Mouse (Mus musculus) lung, embryonic 15.5 days (tissue): Measurements from ENCODE around the gene Mif4gd. TPM values are rescaled to one million over a fixed set of nuclear protein-coding genes. Genes with fewer than 3 reads are reported as not detected.

ENCODE experiments used
- ATAC-seq: fragments of 200-750 bp; cut with Nextera tagmentation; 2 replicates; pipeline ENCODE4 v1.8.0; 2017; ENCODE audit warnings: moderate number of reproducible peaks, borderline replicate concordance; ENCODE audit not compliant: low FRiP score, low TSS enrichment; ENCODE audit errors: extremely low read depth
- H3K27ac ChIP-seq: fragments of 300-500 bp; sonication (generic); 2 replicates; pipeline ENCODE4 v1.5.1; 2015; ENCODE audit warnings: moderate library complexity, mild to moderate bottlenecking, inconsistent platforms
- H3K27me3 ChIP-seq: fragments of 300-500 bp; sonication (generic); 2 replicates; pipeline ENCODE4 v1.6.1; 2015; ENCODE audit warnings: inconsistent platforms
- H3K36me3 ChIP-seq: fragments of 300-500 bp; sonication (generic); 2 replicates; pipeline ENCODE4 v1.6.1; 2015; ENCODE audit warnings: inconsistent platforms
- H3K4me1 ChIP-seq: fragments of 300-500 bp; sonication (generic); 2 replicates; pipeline ENCODE4 v1.6.1; 2015; ENCODE audit warnings: inconsistent platforms
- H3K4me2 ChIP-seq: fragments of 300-500 bp; sonication (generic); 2 replicates; pipeline ENCODE4 v1.6.1; 2015; ENCODE audit warnings: inconsistent platforms, mild to moderate bottlenecking, moderate library complexity
- H3K4me3 ChIP-seq: fragments of 300-500 bp; sonication (generic); 2 replicates; pipeline ENCODE4 v1.5.1; 2015; ENCODE audit warnings: mild to moderate bottlenecking, inconsistent platforms
- H3K9ac ChIP-seq: fragments of 300-500 bp; sonication (generic); 2 replicates; pipeline ENCODE4 v1.6.1; 2015; ENCODE audit warnings: inconsistent platforms
- H3K9me3 ChIP-seq: fragments of 300-500 bp; sonication (generic); 2 replicates; pipeline ENCODE4 v1.6.1; 2016; ENCODE audit warnings: inconsistent platforms
- WGBS: fragments of 180-500 bp; shearing (Covaris S2); methylation state at CpG from one replicate; pipeline ENCODE4 v1.1.7; 2015; 5-methylcytosine and 5-hydroxymethylcytosine counted together
- polyA plus RNA-seq: library from polyadenylated mRNA; unstranded; fragments of >200 nt; fragmentation: Nextera tagmentation; extraction: Ambion mirVana; gene quantifications from 2 replicates; pipeline ENCODE4 v1.2.1, GENCODE M21; 2015

Gene Mif4gd
- polyA plus RNA-seq, 1 experiment from 2014 or later: 32.3 TPM

DNA sequence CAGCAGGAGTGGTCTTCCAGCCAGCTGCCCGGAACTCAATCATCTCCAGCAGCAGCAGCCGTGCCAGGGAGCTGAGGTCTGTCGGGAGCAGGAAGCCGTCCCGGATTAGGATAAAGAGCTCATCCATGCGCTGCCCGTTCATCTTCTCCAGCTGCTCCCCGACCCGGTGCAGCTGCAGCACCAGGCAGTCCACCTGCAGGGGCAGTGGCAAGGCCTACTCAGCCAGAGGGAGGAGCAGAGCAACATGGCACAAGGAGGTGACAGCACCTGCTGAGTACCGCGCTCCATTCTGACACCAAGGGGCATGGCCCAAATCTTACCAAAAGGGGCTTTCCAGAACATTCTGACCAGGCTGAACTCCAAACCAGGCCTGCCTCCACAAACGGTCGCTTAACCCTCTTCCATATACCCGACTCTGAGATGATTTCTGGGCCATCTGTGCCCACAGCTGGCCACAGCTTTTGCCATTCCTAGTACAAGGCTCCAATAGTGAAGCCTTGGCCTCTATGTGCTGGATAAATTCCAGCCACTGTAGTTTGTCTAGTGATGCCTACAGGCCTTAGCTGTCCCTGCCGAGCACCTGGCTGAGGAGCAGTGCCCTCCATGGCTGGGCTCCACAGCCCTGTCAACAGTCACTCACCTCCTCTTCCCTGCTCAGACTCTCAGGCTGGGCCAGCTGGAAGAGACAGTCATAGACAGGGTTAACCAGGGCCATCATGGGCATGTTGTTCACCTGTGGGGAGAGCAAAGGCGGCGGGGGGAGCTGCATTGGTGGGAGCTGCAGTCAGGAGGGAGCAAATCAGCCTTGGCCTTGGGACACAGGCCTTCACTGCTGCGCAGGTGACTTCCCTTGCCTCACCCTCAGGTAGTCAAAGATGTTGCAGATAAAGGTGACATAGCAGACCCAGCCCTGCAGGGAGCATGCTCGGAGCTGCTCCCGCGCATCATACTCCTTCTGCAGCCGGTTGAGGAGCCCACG is 4.1 kb downstream of the Mif4gd start:
- Histone ChIP-seq H3K27ac (no peak overlapping the region), H3K36me3 (peaks cover 39% of the 10 kb centered on the region), H3K4me1 (peaks cover 23% of the 10 kb centered on the region), H3K27me3 (no peaks in the 10 kb centered on the region), H3K9me3 (no peaks in the 10 kb centered on the region), H3K9ac (no peak overlapping the region), H3K4me3 (no peak overlapping the region), H3K4me2 (no peak overlapping the region)
- no peak for ATAC-seq
- WGBS: 78% methylated on average over 23 of the region's 23 CpGs

GRCm38 (mm10) chr11:115606733-115607132 is 6.0 kb downstream of the Mif4gd start:
- 92% methylated on average over 18 of the region's 18 CpGs for WGBS
- no peaks in the 10 kb centered on the region for H3K27me3 ChIP-seq
- no peaks in the 10 kb centered on the region for H3K9me3 ChIP-seq
- no peak overlapping the region for H3K4me3 ChIP-seq
- ATAC-seq: no peak
- H3K36me3 ChIP-seq: peaks cover 39% of the 10 kb centered on the region
- no peak overlapping the region for H3K27ac ChIP-seq
- H3K4me2 ChIP-seq: no peak overlapping the region
- H3K9ac ChIP-seq: no peak overlapping the region
- H3K4me1 ChIP-seq: peaks cover 27% of the 10 kb centered on the region

- H3K9ac ChIP-seq: peak overlapping the region; percentile 91
- peak overlapping the region; percentile 74 for H3K4me3 ChIP-seq
- no peaks in the 10 kb centered on the region for H3K9me3 ChIP-seq
- peak overlapping the region; percentile 83 for H3K27ac ChIP-seq
- WGBS: under 1% methylated on average over 26 of the region's 26 CpGs
- ATAC-seq: peak; percentile 48; the same call in 1 of the 2 replicates
- peaks cover 38% of the 10 kb centered on the region for H3K36me3 ChIP-seq
- peaks cover 23% of the 10 kb centered on the region for H3K4me1 ChIP-seq
- peak overlapping the region; percentile 83 for H3K4me2 ChIP-seq
- no peaks in the 10 kb centered on the region for H3K27me3 ChIP-seq
Observed at GRCm38 (mm10) chr11:115604304-115604696, 8.5 kb downstream of the Mif4gd start.

DNA sequence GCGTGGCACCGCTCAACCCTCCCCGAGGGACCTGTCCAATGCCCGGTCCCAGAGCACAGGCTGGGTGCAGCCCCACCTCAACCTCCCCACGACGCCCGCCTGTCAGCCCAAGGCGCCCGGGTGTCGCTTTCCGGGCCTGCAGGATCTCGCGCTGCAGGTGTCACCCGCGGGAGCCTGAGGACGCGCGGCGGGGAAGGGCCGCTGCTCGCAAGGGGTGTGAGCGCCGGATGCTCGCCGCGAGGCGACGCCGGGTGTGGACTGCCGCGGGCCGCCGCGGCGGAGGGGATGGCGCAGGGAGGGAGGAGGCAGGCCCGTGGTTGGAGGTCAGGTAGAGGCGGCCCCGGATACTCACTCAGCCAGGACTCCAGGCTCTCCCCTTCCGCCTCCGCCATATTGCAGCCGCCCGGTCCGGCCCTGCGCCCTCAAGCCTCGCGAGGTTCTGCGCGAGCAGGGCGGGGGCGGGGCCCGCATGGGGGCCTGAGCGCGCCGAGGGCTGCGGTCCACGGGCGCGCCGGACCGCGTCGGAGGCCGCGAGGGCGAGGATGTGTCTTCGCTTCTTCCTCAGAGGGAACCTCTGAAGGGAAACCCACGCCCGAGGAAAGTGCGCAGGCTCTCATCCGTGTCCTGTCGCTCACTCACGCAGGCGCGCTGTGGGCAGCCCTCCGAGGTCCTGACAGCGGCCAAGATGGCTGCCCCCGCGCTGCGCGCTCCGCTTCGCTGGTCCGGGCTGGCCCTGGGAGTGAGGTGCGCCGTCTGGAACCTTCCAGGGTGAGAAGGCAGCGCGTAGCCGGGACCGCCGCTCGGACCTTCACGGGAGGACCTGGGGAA is 9.1 kb downstream of the Mif4gd start, which contains the start of the genes Mrps7 and Gga3:
Mrps7 (plus strand) TSS at position 450 of the 828 bp plus-strand sequence.
Gga3 (minus strand) TSS at position 576 of the 828 bp plus-strand sequence.
- ATAC-seq: peak; percentile 97
- Histone ChIP-seq H3K9me3 (no peaks in the 10 kb centered on the region), H3K36me3 (peaks cover 34% of the 10 kb centered on the region), H3K27ac (peak within 1 kb of the TSS; percentile 83), H3K9ac (peak within 1 kb of the TSS; percentile 91), H3K4me2 (peak within 1 kb of the TSS; percentile 83), H3K4me1 (peaks cover 23% of the 10 kb centered on the region), H3K27me3 (no peaks in the 10 kb centered on the region), H3K4me3 (peak within 1 kb of the TSS; percentile 74)
- under 1% methylated on average over 81 of the region's 93 CpGs for WGBS

GRCm38 (mm10) chr11:115603128-115603475 is 9.7 kb downstream of the Mif4gd start:
- Histone ChIP-seq H3K27me3 (no peaks in the 10 kb centered on the region), H3K4me2 (peak overlapping the region; percentile 83), H3K36me3 (peaks cover 28% of the 10 kb centered on the region), H3K4me3 (peak overlapping the region; percentile 74), H3K27ac (peak overlapping the region; percentile 83), H3K9ac (peak overlapping the region; percentile 91), H3K4me1 (peaks cover 23% of the 10 kb centered on the region), H3K9me3 (no peaks in the 10 kb centered on the region)
- WGBS: 4% methylated on average over 15 of the region's 15 CpGs
- no peak for ATAC-seq

GRCm38 (mm10) chr11:115601174-115601573 is 11.6 kb downstream of the Mif4gd start:
- no peak for ATAC-seq
- Histone ChIP-seq H3K4me2 (no peak overlapping the region), H3K9ac (no peak overlapping the region), H3K27me3 (no peaks in the 10 kb centered on the region), H3K36me3 (peaks cover 18% of the 10 kb centered on the region), H3K27ac (no peak overlapping the region), H3K4me1 (peaks cover 23% of the 10 kb centered on the region), H3K4me3 (no peak overlapping the region), H3K9me3 (no peaks in the 10 kb centered on the region)
- 78% methylated on average over 4 of the region's 4 CpGs for whole genome bisulfite sequencing

GRCm38 (mm10) chr11:115600743-115601142 is 12.0 kb downstream of the Mif4gd start:
- peaks cover 16% of the 10 kb centered on the region for H3K36me3 ChIP-seq
- peaks cover 23% of the 10 kb centered on the region for H3K4me1 ChIP-seq
- no peaks in the 10 kb centered on the region for H3K9me3 ChIP-seq
- H3K4me2 ChIP-seq: no peak overlapping the region
- ATAC-seq: no peak
- no peak overlapping the region for H3K27ac ChIP-seq
- WGBS: 93% methylated on average over 15 of the region's 15 CpGs
- H3K9ac ChIP-seq: no peak overlapping the region
- H3K27me3 ChIP-seq: no peaks in the 10 kb centered on the region
- no peak overlapping the region for H3K4me3 ChIP-seq

DNA sequence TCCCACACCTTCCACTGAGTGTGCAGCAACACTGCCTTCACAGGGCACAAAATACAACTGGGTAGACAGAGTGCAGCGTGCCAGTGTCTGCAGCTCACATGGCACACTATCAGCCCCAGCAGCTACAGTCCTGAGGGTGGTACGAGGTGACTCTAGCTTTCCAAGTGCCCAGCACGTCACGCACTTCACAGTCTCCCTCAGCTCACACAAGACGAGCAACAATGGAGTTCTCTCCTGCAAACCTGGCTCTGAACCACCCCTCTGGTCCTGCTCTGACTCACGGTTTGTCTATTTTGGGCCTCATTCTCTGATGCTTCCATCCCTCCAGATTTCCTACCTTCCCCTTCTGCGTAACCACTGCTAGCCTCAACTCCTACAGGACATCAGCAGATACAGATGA is 13.0 kb downstream of the Mif4gd start:
- H3K4me3 ChIP-seq: no peak overlapping the region
- peaks cover 22% of the 10 kb centered on the region for H3K36me3 ChIP-seq
- H3K27me3 ChIP-seq: no peaks in the 10 kb centered on the region
- no peak overlapping the region for H3K9ac ChIP-seq
- no peak for ATAC-seq
- no peaks in the 10 kb centered on the region for H3K9me3 ChIP-seq
- H3K4me2 ChIP-seq: no peak overlapping the region
- peaks cover 15% of the 10 kb centered on the region for H3K4me1 ChIP-seq
- H3K27ac ChIP-seq: no peak overlapping the region
- 93% methylated on average over 7 of the region's 7 CpGs for WGBS

DNA sequence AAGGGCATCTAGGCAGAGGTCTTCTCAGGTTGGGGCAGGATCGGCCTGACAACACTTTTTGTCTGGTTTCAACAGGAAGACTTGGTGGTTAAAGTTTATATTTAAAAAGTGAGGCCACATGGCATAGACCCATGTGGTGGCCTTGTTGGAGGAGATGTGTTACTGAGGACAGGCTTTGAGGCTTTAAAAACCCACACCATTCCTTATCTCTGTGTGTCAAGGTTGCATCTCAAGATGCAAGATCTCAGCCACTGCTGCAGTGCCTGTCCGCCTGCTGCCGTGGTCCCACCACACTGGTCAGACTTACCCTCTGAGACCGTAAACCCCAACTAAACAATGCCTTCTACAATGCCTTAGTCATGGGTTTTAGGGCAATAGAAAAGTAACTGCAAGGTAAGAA is 14.5 kb downstream of the Mif4gd start:
- Histone ChIP-seq H3K27me3 (no peaks in the 10 kb centered on the region), H3K9me3 (no peaks in the 10 kb centered on the region), H3K9ac (no peak overlapping the region), H3K36me3 (peaks cover 36% of the 10 kb centered on the region), H3K4me1 (peaks cover 13% of the 10 kb centered on the region), H3K4me3 (no peak overlapping the region), H3K4me2 (no peak overlapping the region), H3K27ac (no peak overlapping the region)
- WGBS: 90% methylated on average over 4 of the region's 4 CpGs
- ATAC-seq: no peak

DNA sequence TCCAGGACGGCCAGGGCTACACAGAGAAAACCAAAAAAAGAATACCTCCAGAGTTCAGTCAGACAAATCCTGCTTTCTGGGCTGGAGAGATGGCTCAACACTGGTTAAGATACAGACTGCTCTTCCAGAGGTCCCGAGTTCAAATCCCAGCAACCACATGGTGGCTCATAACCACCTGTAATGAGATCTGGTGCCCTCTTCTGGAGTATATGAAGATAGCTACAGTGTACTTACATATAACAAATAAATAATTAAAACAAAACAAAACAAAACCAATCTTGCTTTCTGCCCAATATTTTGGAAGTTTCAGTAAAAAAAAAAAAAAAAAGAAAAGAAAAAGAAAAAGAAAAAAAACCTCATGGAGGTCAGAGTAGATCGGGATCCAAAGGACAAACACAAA is 17.6 kb downstream of the Mif4gd start:
- H3K4me1 ChIP-seq: no peaks in the 10 kb centered on the region
- no peak overlapping the region for H3K4me3 ChIP-seq
- H3K27me3 ChIP-seq: no peaks in the 10 kb centered on the region
- no peak overlapping the region for H3K27ac ChIP-seq
- H3K9me3 ChIP-seq: no peaks in the 10 kb centered on the region
- peaks cover 65% of the 10 kb centered on the region for H3K36me3 ChIP-seq
- WGBS: 97% methylated on average over 3 of the region's 3 CpGs
- no peak for ATAC-seq
- H3K4me2 ChIP-seq: no peak overlapping the region
- no peak overlapping the region for H3K9ac ChIP-seq

- no peaks in the 10 kb centered on the region for H3K27me3 ChIP-seq
- H3K9me3 ChIP-seq: no peaks in the 10 kb centered on the region
- no peak overlapping the region for H3K9ac ChIP-seq
- peak; percentile 31; the same call in 1 of the 2 replicates for ATAC-seq
- H3K4me2 ChIP-seq: no peak overlapping the region
- H3K4me3 ChIP-seq: no peak overlapping the region
- no peaks in the 10 kb centered on the region for H3K4me1 ChIP-seq
- WGBS: 85% methylated on average over 2 of the region's 2 CpGs
- no peak overlapping the region for H3K27ac ChIP-seq
- peaks cover 90% of the 10 kb centered on the region for H3K36me3 ChIP-seq
Observed at GRCm38 (mm10) chr11:115590526-115591075, 22.2 kb downstream of the Mif4gd start.
